Mouse (Mus musculus) embryonic fibroblast, embryonic 13.5 days (primary cell): Measurements from ENCODE around the gene Unc5b. TPM values are rescaled to one million over a fixed set of nuclear protein-coding genes. Genes with fewer than 3 reads are reported as not detected.

Experiments used
- H3K27ac ChIP-seq: 2 replicates; pipeline ENCODE4 v1.5.1; 2012; ENCODE audit warnings: low read length, control low read depth, inconsistent platforms; ENCODE audit not compliant: insufficient read depth
- H3K4me1 ChIP-seq: 2 replicates; pipeline ENCODE4 v1.6.1; 2011; ENCODE audit warnings: low read length; ENCODE audit not compliant: control insufficient read depth, insufficient read depth
- H3K4me3 ChIP-seq: 2 replicates; pipeline ENCODE4 v1.5.1; 2011; ENCODE audit warnings: mild to moderate bottlenecking, control low read depth, low read length; ENCODE audit not compliant: insufficient read depth
- CTCF ChIP-seq: IDR thresholded peaks from 2 replicates; pipeline ENCODE4 v1.5.1; 2011; ENCODE audit warnings: mild to moderate bottlenecking, control low read depth, low read length, moderate library complexity, borderline replicate concordance; ENCODE audit not compliant: insufficient read depth
- POLR2A ChIP-seq: IDR thresholded peaks from 2 replicates; pipeline ENCODE4 v1.6.1; 2011; ENCODE audit warnings: low read depth, mild to moderate bottlenecking, control low read depth, low read length, moderate library complexity
- polyA plus RNA-seq: library from polyadenylated mRNA; stranded (reverse); fragments of >200 nt; gene quantifications from 2 replicates; pipeline ENCODE4 v1.2.4, GENCODE M21; 2011; ENCODE audit warnings: low read depth; ENCODE audit not compliant: missing spikeins, insufficient read length

Gene Unc5b
- polyA plus RNA-seq, 1 experiment = 101 TPM

DNA sequence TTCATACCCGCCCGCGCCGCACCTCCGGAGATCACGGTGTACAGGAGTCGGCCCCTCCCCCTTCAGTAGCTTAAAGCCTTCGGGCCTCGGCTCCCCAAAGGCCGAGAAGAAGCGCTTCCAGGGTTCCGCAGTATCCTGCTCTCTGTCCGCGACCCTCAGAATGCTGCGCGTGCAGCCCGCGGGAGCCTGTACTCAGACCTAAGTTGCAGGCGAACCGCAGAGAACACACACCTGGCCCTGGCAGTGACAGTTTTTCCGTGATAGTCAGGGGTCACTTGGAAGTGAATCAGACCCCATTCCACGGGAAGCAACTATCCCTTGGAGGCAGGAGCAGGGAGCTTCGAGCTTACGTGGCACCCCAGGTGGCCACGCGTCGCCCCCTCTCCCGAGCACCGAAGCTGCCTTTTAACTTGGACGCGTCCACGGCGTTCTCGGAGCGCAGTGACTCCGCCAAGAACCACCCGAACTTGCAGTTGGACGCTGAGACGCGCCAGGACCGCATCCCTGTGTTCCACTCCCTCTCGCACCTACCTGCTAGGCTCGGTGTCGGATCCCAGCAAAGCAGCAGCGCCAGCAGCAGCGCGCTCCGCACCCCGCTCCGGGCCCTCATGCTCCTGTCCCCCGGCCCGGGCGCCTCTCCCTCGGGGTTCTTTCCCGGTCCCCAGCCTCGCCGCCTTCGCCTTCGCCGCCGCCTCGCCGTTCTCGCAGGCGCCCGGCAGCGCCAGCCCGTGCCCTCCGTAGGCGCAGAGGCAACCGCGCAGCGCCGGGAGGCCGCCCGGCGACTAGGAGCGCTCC, 628 bp downstream of the Unc5b start:
- H3K4me3 ChIP-seq = peak overlapping the region; percentile 82
- H3K4me1 ChIP-seq = peaks cover 8% of the 10 kb centered on the region
- H3K27ac ChIP-seq = peak overlapping the region; percentile 63
- TF ChIP-seq POLR2A = 0 out of 2 replicates have a peak, but pooled peaks have one; percentile 16
- TF ChIP-seq CTCF = no peak

DNA sequence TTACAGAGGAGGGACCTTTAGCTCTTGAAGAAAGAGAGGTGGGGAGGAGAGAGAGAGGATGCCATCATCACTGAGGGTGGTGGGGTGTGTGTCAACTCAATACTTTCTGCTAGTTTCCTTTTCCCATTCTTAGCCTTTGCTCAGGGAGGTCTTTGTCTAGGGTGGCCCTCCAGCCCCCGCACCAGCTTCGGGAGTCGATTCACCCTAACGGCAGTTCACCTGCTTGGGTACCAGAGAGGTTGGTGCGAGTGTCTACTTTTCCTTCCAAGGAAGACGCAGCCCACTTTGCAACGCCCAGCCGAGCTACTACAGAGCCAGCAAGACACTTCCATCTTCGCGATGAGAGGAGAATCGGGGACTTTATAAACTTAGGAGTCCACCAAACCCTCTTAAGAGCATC, 1.4 kb downstream of the Unc5b start:
- no peak for TF ChIP-seq CTCF
- TF ChIP-seq POLR2A = no peak
- Histone ChIP-seq H3K4me1 (peaks cover 8% of the 10 kb centered on the region), H3K4me3 (peak overlapping the region; percentile 82), H3K27ac (peak overlapping the region; percentile 92)

DNA sequence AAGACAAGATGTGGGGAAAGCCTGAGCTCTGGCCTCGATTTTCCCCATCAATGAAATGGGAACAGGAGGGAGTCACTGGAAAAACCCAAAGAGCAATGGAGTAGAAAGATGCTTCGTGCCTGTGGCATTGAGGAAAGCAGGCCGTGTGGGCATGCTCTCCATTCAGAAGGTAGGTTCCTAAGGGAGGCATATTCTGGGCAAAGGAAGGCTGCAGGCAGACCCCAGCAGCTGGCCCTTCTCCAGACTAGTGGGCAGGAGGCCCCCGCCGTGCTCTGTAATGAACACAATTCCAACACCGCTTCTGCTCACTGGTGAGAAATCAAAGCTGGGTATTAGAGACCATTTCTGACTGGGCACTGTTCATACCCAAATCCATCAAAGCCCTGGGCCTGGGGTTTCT, 2.3 kb downstream of the Unc5b start:
- TF ChIP-seq CTCF (no peak), POLR2A (no peak)
- peaks cover 8% of the 10 kb centered on the region for H3K4me1 ChIP-seq
- H3K4me3 ChIP-seq = peak overlapping the region; percentile 82
- peak overlapping the region; percentile 92 for H3K27ac ChIP-seq

DNA sequence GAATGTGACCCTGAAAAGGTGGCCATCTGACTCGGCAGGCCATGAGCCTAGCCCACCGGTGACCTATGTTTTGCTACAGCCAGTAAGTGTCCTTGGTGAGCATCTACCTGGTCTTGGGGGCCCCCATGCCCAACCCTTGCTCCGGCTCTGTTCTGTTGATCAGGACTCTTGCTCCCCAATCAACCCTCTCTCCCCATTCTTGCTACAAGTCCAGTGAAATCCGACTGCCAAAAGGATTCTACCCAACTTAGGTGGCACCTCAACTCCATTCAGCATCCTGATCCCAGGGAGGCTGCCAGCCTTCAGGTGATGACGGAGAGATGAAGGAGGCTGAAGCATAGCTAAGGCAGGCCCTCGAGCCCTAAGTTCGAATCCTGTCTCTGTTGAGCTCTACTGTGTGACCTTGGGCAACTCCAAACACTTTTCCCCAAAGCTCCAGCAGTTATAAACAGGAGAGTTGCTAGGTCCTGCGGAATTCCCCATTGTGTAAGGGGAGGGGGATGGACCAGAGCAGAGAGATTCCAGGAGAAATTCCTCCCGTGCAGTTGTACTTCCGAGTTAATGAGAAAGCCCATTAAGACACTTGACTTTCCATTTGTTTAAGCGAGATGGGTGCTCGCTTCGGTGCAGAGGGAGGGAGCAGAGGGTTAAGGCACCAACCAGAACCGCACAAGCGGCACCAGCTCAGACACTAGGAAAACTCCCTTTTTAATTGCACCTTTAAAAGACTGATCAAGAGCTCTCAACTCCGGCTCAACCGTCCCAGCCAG, 3.3 kb downstream of the Unc5b start:
- peaks cover 16% of the 10 kb centered on the region for H3K4me1 ChIP-seq
- no peak for TF ChIP-seq CTCF
- TF ChIP-seq POLR2A = 0 out of 2 replicates have a peak, but pooled peaks have one; percentile 6

DNA sequence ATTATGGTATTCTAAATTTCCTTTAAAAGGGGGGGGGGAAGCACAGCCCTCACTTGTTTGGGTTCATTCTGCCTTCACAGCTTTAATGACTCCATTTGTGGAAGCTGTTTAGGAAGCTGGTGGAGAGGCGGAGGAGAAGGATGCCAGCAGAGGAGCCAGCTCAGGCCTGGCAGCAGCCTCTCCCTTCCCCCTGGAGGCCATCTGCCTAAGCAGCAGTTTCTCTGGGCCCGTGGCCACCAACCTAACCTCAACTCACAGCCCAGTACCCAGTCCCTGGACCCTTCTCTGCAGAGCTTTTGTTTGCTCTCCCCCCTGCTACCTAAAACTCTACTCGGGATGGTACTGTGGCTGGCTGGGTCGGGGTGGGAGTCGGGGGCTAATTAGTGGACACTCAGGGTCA, 4.1 kb downstream of the Unc5b start:
- peak overlapping the region; percentile 82 for H3K4me3 ChIP-seq
- no peak for TF ChIP-seq POLR2A
- TF ChIP-seq CTCF = peak; percentile 18; the same call in 1 of the 2 replicates
- H3K27ac ChIP-seq = peak overlapping the region; percentile 92
- H3K4me1 ChIP-seq = peaks cover 18% of the 10 kb centered on the region

More for the DNA sequence above, 3.3 kb downstream of the Unc5b start:
- Histone ChIP-seq H3K4me3 (peak overlapping the region; percentile 82), H3K27ac (peak overlapping the region; percentile 92)

DNA sequence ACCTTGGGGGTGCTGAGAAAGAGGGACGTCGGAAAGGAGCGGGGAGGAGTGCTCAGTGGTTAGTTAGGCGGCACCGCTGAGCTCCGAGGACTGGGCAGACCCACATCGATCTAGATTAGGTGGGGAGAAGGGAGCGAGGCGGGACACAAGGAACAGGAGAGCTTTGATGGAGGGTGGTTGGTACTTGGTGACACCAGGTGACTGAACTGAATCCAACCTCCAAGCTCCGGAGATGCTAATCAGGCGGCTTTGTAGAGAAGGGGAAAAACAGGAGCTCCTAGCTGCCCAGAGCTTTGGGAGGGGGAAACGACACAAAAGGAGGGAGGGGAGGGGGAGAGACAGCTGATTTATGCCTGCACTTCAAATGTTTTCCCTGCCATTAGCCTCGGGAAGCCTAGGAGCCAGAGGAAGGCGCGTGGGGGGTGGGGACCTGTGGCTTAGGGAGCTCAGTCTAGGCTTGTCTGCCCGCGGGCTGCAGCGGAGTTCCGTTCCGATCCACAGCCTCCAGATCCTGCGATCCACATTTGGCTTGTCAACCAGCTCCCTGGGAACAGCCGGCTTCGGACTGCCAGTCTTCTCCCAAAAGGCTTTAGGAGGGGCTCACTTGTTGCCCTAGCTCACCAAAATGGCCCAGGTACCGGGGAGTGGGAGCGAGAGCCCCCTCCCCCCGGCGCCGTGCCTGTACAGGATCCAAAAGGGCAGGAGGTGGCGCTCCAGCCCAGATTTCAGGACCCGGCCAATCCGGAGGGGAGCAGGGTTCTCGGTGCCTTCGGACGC, 4.7 kb downstream of the Unc5b start:
- H3K4me3 ChIP-seq = peak overlapping the region; percentile 82
- H3K4me1 ChIP-seq = peaks cover 18% of the 10 kb centered on the region
- peak overlapping the region; percentile 92 for H3K27ac ChIP-seq
- TF ChIP-seq CTCF = no peak
- peak; percentile 35 for TF ChIP-seq POLR2A

DNA sequence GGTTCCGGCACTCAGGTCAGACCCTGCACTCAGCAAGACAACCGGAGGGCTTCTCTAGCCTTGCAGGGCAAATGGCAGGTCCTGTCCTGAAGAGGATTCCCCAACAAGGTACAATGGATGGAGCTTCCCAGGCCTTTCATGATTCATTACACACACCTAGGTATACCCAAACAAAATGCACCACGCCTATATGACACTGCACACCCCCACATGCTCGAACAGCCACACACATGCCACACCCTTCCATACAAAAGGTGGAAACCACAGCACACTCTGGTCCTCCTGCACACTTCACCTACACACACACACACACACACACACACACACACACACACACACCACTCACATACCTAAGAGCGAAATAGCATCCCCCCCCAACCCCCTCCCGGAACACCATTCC, 5.4 kb downstream of the Unc5b start:
- H3K27ac ChIP-seq = peak overlapping the region; percentile 92
- TF ChIP-seq POLR2A = no peak
- 0 out of 2 replicates have a peak overlapping the region, but pooled peaks have one; percentile 34 for H3K4me3 ChIP-seq
- H3K4me1 ChIP-seq = peaks cover 18% of the 10 kb centered on the region

DNA sequence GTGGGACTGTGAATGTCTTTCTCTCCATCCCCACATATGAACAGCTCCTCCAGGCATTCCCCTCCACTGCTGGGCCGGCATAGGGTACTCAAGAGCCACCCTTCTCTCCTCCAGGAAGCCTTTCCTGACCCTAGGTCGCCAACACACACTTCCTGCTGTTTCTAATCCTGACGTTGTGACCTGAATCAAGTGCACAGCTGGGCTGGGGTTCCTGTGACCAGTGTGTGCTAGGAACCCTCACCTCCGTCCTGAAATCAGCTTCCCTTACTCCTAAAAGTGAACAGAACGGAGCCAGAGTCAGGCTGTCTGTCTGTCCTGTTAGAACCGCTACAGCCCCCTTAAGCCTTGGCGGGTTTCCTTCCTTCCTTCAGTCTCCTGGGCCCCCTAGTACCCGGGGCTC, 7.6 kb downstream of the Unc5b start:
- peak overlapping the region; percentile 79 for H3K27ac ChIP-seq
- no peak for TF ChIP-seq POLR2A
- peaks cover 35% of the 10 kb centered on the region for H3K4me1 ChIP-seq
- H3K4me3 ChIP-seq = no peak overlapping the region

DNA sequence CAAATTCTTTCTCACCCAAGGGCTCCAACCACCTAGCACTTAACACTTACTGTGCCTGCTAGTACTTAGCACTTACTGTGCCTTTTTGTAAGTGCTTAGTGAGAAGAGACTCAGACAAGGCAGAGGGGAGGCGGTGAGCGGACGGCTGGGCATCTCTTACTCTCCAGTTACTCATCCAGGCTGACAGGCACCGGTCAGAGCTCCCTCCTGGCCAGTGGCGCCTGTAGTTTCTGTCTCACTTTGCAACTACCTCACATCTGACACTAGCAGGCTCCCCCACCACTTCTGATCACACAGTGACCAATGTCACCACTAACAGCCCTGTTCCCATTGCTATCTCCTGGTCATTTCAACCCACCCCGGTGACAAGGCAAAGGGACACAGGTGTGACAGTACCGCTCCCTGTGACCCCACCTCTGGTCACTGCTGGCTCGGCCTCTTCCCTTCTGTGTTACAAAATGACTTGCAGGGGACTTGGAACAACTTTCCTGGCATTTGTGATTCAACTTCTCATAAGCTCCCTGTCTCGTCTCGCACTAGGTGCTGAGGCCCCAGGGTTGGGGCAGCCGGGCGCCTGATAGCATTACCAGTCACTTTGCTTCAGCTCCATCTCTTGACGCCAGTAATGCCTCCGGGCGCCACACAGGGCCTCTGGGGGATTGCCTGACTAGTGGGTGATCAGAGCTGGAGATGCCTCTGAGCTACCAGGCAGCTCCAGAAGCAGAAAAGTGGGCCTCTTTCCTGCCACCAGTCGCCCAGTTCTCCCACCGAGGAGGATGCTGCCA, 8.5 kb downstream of the Unc5b start:
- TF ChIP-seq POLR2A (0 out of 2 replicates have a peak, but pooled peaks have one; percentile 11), CTCF (no peak)
- Histone ChIP-seq H3K4me1 (peaks cover 30% of the 10 kb centered on the region), H3K27ac (peak overlapping the region; percentile 79), H3K4me3 (no peak overlapping the region)
